Mouse (Mus musculus) liver, embryonic 11.5 days (tissue): Measurements from ENCODE around the gene Dock4. TPM values are rescaled to one million over a fixed set of nuclear protein-coding genes. Genes with fewer than 3 reads are reported as not detected.

Source experiments
- ATAC-seq: fragments of 200-750 bp; cut with Nextera tagmentation; replicated peaks from 2 replicates; pipeline ENCODE4 v1.8.0; 2017; ENCODE audit warnings: moderate number of reproducible peaks, mild to moderate bottlenecking, moderate TSS enrichment, moderate library complexity; ENCODE audit not compliant: low FRiP score
- DNase-seq: peaks from one replicate; pipeline ENCODE4 v3.0.0-alpha.2; 2017; ENCODE audit warnings: low spot score
- H3K27ac ChIP-seq: fragments of 300-500 bp; sonication (generic); 2 replicates; pipeline ENCODE4 v1.5.1; 2014; ENCODE audit warnings: mild to moderate bottlenecking, low read depth, low read length, control low read depth
- H3K27me3 ChIP-seq: fragments of 300-500 bp; sonication (generic); replicated peaks from 2 replicates; pipeline ENCODE4 v1.6.1; 2014; ENCODE audit warnings: low read length, mixed read lengths; ENCODE audit not compliant: control insufficient read depth, insufficient read depth
- H3K36me3 ChIP-seq: fragments of 300-500 bp; sonication (generic); 2 replicates; pipeline ENCODE4 v1.6.1; 2014; ENCODE audit warnings: mild to moderate bottlenecking, low read length, moderate library complexity, mixed read lengths; ENCODE audit not compliant: control insufficient read depth, insufficient read depth
- H3K4me1 ChIP-seq: fragments of 300-500 bp; sonication (generic); replicated peaks from 2 replicates; pipeline ENCODE4 v1.6.1; 2014; ENCODE audit warnings: low read length, mixed read lengths; ENCODE audit not compliant: control insufficient read depth, insufficient read depth
- H3K4me2 ChIP-seq: fragments of 300-500 bp; sonication (generic); 2 replicates; pipeline ENCODE4 v1.6.1; 2014; ENCODE audit warnings: mild to moderate bottlenecking, control low read depth, moderate library complexity
- H3K4me3 ChIP-seq: fragments of 300-500 bp; sonication (generic); 2 replicates; pipeline ENCODE4 v1.5.1; 2014; ENCODE audit warnings: low read depth, low read length, control low read depth
- H3K9ac ChIP-seq: fragments of 300-500 bp; sonication (generic); 2 replicates; pipeline ENCODE4 v1.6.1; 2014; ENCODE audit warnings: low read depth, low read length, control low read depth
- H3K9me3 ChIP-seq: fragments of 300-500 bp; sonication (generic); 2 replicates; pipeline ENCODE4 v1.6.1; 2016; ENCODE audit warnings: low read length, inconsistent platforms, mixed read lengths; ENCODE audit not compliant: control insufficient read depth
- WGBS: fragments of 180-500 bp; shearing (Covaris S2); extraction: QIAGEN DNeasy Blood & Tissue Kit; methylation state at CpG from one replicate; pipeline ENCODE4 v1.1.7; 2014; 5-methylcytosine and 5-hydroxymethylcytosine counted together
- polyA plus RNA-seq: library from polyadenylated mRNA; unstranded; fragments of >200 nt; fragmentation: Nextera tagmentation; extraction: Ambion mirVana; gene quantifications from 2 replicates; pipeline ENCODE4 v1.2.1, GENCODE M21; 2014

The Dock4 gene
- polyA plus RNA-seq, 1 experiment from 2014 or later = 4.4 TPM

GRCm38 (mm10) chr12:40654312-40654711 is 208.6 kb downstream of the Dock4 start:
- no peaks in the 10 kb centered on the region for H3K27me3 ChIP-seq
- no peaks in the 10 kb centered on the region for H3K36me3 ChIP-seq
- H3K27ac ChIP-seq = no peak overlapping the region
- H3K4me2 ChIP-seq = no peak overlapping the region
- ATAC-seq (no peak), DNase-seq (no peak)
- H3K4me3 ChIP-seq = no peak overlapping the region
- no peaks in the 10 kb centered on the region for H3K9me3 ChIP-seq
- H3K9ac ChIP-seq = no peak overlapping the region
- 43% methylated on average over 2 of the region's 2 CpGs for WGBS
- H3K4me1 ChIP-seq = no peaks in the 10 kb centered on the region

GRCm38 (mm10) chr12:40655861-40656260 is 210.1 kb downstream of the Dock4 start:
- DNase-seq (no peak), ATAC-seq (no peak)
- Histone ChIP-seq H3K4me3 (no peak overlapping the region), H3K27me3 (no peaks in the 10 kb centered on the region), H3K9ac (no peak overlapping the region), H3K4me1 (no peaks in the 10 kb centered on the region), H3K27ac (no peak overlapping the region), H3K9me3 (no peaks in the 10 kb centered on the region), H3K4me2 (no peak overlapping the region), H3K36me3 (no peaks in the 10 kb centered on the region)
- 79% methylated on average over 2 of the region's 2 CpGs for WGBS

GRCm38 (mm10) chr12:40656438-40656837 is 210.7 kb downstream of the Dock4 start:
- DNase-seq (no peak), ATAC-seq (no peak)
- Histone ChIP-seq H3K9me3 (no peaks in the 10 kb centered on the region), H3K4me1 (no peaks in the 10 kb centered on the region), H3K27me3 (no peaks in the 10 kb centered on the region), H3K4me3 (no peak overlapping the region), H3K27ac (no peak overlapping the region), H3K9ac (no peak overlapping the region), H3K4me2 (no peak overlapping the region), H3K36me3 (no peaks in the 10 kb centered on the region)
- WGBS = 72% methylated on average over 5 of the region's 5 CpGs

GRCm38 (mm10) chr12:40657229-40657885 is 211.6 kb downstream of the Dock4 start:
- Histone ChIP-seq H3K9me3 (no peaks in the 10 kb centered on the region), H3K27me3 (no peaks in the 10 kb centered on the region), H3K4me1 (no peaks in the 10 kb centered on the region), H3K4me2 (no peak overlapping the region), H3K9ac (no peak overlapping the region), H3K36me3 (no peaks in the 10 kb centered on the region), H3K27ac (no peak overlapping the region), H3K4me3 (no peak overlapping the region)
- ATAC-seq (no peak), DNase-seq (no peak)
- 81% methylated on average over 4 of the region's 4 CpGs for WGBS

GRCm38 (mm10) chr12:40659689-40660088 is 213.9 kb downstream of the Dock4 start:
- Histone ChIP-seq H3K9me3 (no peaks in the 10 kb centered on the region), H3K27me3 (no peaks in the 10 kb centered on the region), H3K36me3 (no peaks in the 10 kb centered on the region), H3K4me1 (no peaks in the 10 kb centered on the region), H3K27ac (no peak overlapping the region), H3K4me2 (no peak overlapping the region), H3K4me3 (no peak overlapping the region), H3K9ac (no peak overlapping the region)
- DNase-seq (no peak), ATAC-seq (no peak)
- WGBS = 70% methylated on average over 6 of the region's 6 CpGs

GRCm38 (mm10) chr12:40669460-40669859 is 223.7 kb downstream of the Dock4 start:
- WGBS = 84% methylated on average over 2 of the region's 2 CpGs
- Histone ChIP-seq H3K9me3 (no peaks in the 10 kb centered on the region), H3K4me1 (no peaks in the 10 kb centered on the region), H3K4me3 (no peak overlapping the region), H3K27ac (no peak overlapping the region), H3K27me3 (no peaks in the 10 kb centered on the region), H3K9ac (no peak overlapping the region), H3K4me2 (no peak overlapping the region), H3K36me3 (no peaks in the 10 kb centered on the region)
- no peak for ATAC-seq
- DNase-seq = no peak

GRCm38 (mm10) chr12:40670766-40671165 is 225.0 kb downstream of the Dock4 start:
- Histone ChIP-seq H3K9ac (no peak overlapping the region), H3K4me1 (no peaks in the 10 kb centered on the region), H3K4me2 (no peak overlapping the region), H3K27ac (no peak overlapping the region), H3K4me3 (no peak overlapping the region), H3K36me3 (no peaks in the 10 kb centered on the region), H3K9me3 (no peaks in the 10 kb centered on the region), H3K27me3 (no peaks in the 10 kb centered on the region)
- DNase-seq (no peak), ATAC-seq (no peak)

GRCm38 (mm10) chr12:40679713-40680112 is 234.0 kb downstream of the Dock4 start:
- Histone ChIP-seq H3K27me3 (no peaks in the 10 kb centered on the region), H3K27ac (no peak overlapping the region), H3K4me3 (no peak overlapping the region), H3K9ac (no peak overlapping the region), H3K4me2 (no peak overlapping the region), H3K9me3 (no peaks in the 10 kb centered on the region), H3K36me3 (no peaks in the 10 kb centered on the region), H3K4me1 (no peaks in the 10 kb centered on the region)
- ATAC-seq (no peak), DNase-seq (no peak)
- WGBS = 72% methylated on average over 4 of the region's 4 CpGs

GRCm38 (mm10) chr12:40680551-40680950 is 234.8 kb downstream of the Dock4 start:
- DNase-seq (no peak), ATAC-seq (no peak)
- 86% methylated on average over 1 of the region's 1 CpGs for whole genome bisulfite sequencing
- Histone ChIP-seq H3K9ac (no peak overlapping the region), H3K4me2 (no peak overlapping the region), H3K27ac (no peak overlapping the region), H3K27me3 (no peaks in the 10 kb centered on the region), H3K9me3 (no peaks in the 10 kb centered on the region), H3K36me3 (no peaks in the 10 kb centered on the region), H3K4me1 (no peaks in the 10 kb centered on the region), H3K4me3 (no peak overlapping the region)
